Mouse (Mus musculus) testis, adult 2 months (tissue): ENCODE results near the gene Fosl1. TPM values are rescaled to one million over a fixed set of nuclear protein-coding genes. Genes with fewer than 3 reads are reported as not detected.

Experiments
- H3K27ac ChIP-seq: fragments of 200-500 bp; 2 replicates; pipeline ENCODE4 v1.5.1; 2012; ENCODE audit warnings: low read depth, low read length; ENCODE audit not compliant: control insufficient read depth, insufficient read depth
- H3K27me3 ChIP-seq: fragments of 200-500 bp; 2 replicates; pipeline ENCODE4 v1.6.1; 2012; ENCODE audit warnings: mild to moderate bottlenecking, low read length, moderate library complexity; ENCODE audit not compliant: control insufficient read depth, insufficient read depth
- H3K36me3 ChIP-seq: fragments of 200-500 bp; 2 replicates; pipeline ENCODE4 v1.6.1; 2012; ENCODE audit warnings: mild to moderate bottlenecking, low read length; ENCODE audit not compliant: control insufficient read depth, insufficient read depth
- H3K4me1 ChIP-seq: fragments of 200-500 bp; 2 replicates; pipeline ENCODE4 v1.6.1; 2012; ENCODE audit warnings: low read length; ENCODE audit not compliant: control insufficient read depth, insufficient read depth
- H3K4me3 ChIP-seq: fragments of 200-500 bp; 2 replicates; pipeline ENCODE4 v1.5.1; 2012; ENCODE audit warnings: low read depth, mild to moderate bottlenecking, low read length, moderate library complexity, mixed read lengths; ENCODE audit not compliant: control insufficient read depth
- CTCF ChIP-seq: fragments of 200-500 bp; IDR thresholded peaks from 2 replicates; pipeline ENCODE4 v1.5.1; 2012; ENCODE audit warnings: low read depth, mild to moderate bottlenecking, inconsistent platforms, low read length, moderate library complexity; ENCODE audit not compliant: control insufficient read depth, insufficient read depth, insufficient replicate concordance
- POLR2A ChIP-seq: fragments of 200-500 bp; IDR thresholded peaks from 2 replicates; pipeline ENCODE4 v1.6.1; 2012; ENCODE audit warnings: low read depth, mild to moderate bottlenecking, inconsistent platforms, low read length, moderate library complexity; ENCODE audit not compliant: control insufficient read depth
- polyA plus RNA-seq: library from polyadenylated mRNA; depleted of rRNA; stranded (reverse); fragments of >200 nt; gene quantifications from 2 replicates; pipeline ENCODE4 v1.2.3, GENCODE M21; 2012; rRNA removed

Fosl1 gene
- polyA plus RNA-seq, 1 experiment: 3.2 TPM

GRCm38 (mm10) chr19:5503687-5504086 lies 56.3 kb downstream of the Fosl1 start, which contains the start of gene 1700020D05Rik:
Gene 1700020D05Rik (minus strand): TSS chr19:5503787.
- Histone ChIP-seq H3K27me3 (no peaks in the 10 kb centered on the region), H3K4me3 (peak within 1 kb of the TSS; percentile 90), H3K36me3 (no peaks in the 10 kb centered on the region), H3K4me1 (peaks cover 15% of the 10 kb centered on the region), H3K27ac (peak within 1 kb of the TSS; percentile 75)
- TF ChIP-seq CTCF (no peak), POLR2A (no peak)

Other genes starting within 250 kb of the Fosl1 start
- 163 and 169 TPM in 2 replicates for gene Pacs1, start 174.4 kb upstream of the Fosl1 start, polyA plus RNA-seq
- 92.2 and 93.4 TPM in 2 replicates for gene Sf3b2, start 152.1 kb upstream of the Fosl1 start, polyA plus RNA-seq
- 2.2 and 2.4 TPM in 2 replicates for gene Gal3st3, start 149.2 kb upstream of the Fosl1 start, polyA plus RNA-seq
- 219 and 262 TPM in 2 replicates for gene Catsper1, start 111.8 kb upstream of the Fosl1 start, polyA plus RNA-seq
- gene Cst6, start 98.0 kb upstream of the Fosl1 start, polyA plus RNA-seq: 0.85 and 1.5 TPM in 2 replicates
- gene Eif1ad, start 80.8 kb upstream of the Fosl1 start, polyA plus RNA-seq: 24.5 and 26.9 TPM in 2 replicates
- 105 and 120 TPM in 2 replicates for gene Banf1, start 80.4 kb upstream of the Fosl1 start, polyA plus RNA-seq
- 27.4 and 32.8 TPM in 2 replicates for gene Sart1, start 58.8 kb upstream of the Fosl1 start, polyA plus RNA-seq
- 353 and 423 TPM in 2 replicates for gene Tsga10ip, start 45.0 kb upstream of the Fosl1 start, polyA plus RNA-seq
- 290 and 345 TPM in 2 replicates for gene Drap1, start 22.6 kb upstream of the Fosl1 start, polyA plus RNA-seq
- 82.3 and 88.1 TPM in 2 replicates for gene AI837181, start 22.4 kb upstream of the Fosl1 start, polyA plus RNA-seq
- gene Ccdc85b, start 10.3 kb downstream of the Fosl1 start, polyA plus RNA-seq: 0.65 and 0.89 TPM in 2 replicates
- 70.0 and 71.3 TPM in 2 replicates for gene Fibp, start 13.1 kb downstream of the Fosl1 start, polyA plus RNA-seq
- 0.14 TPM in 1 of 2 replicates, not detected in the other for gene Ctsw, start 21.0 kb downstream of the Fosl1 start, polyA plus RNA-seq
- gene Efemp2, start 26.4 kb downstream of the Fosl1 start, polyA plus RNA-seq: 17.3 and 17.6 TPM in 2 replicates
- gene Mus81, start 40.9 kb downstream of the Fosl1 start, polyA plus RNA-seq: 55.3 and 69.7 TPM in 2 replicates
- gene Cfl1, start 42.9 kb downstream of the Fosl1 start, polyA plus RNA-seq: 225 and 243 TPM in 2 replicates
- 289 and 311 TPM in 2 replicates for gene 1700020D05Rik, start 56.2 kb downstream of the Fosl1 start, polyA plus RNA-seq
- gene Snx32, start 63.0 kb downstream of the Fosl1 start, polyA plus RNA-seq: 11.0 and 12.7 TPM in 2 replicates
- 8.5 and 10.1 TPM in 2 replicates for gene Ovol1, start 113.1 kb downstream of the Fosl1 start, polyA plus RNA-seq
- 15.4 and 16.7 TPM in 2 replicates for gene Ap5b1, start 120.5 kb downstream of the Fosl1 start, polyA plus RNA-seq
- gene Rnaseh2c, start 154.3 kb downstream of the Fosl1 start, polyA plus RNA-seq: 27.3 and 36.7 TPM in 2 replicates
- 108 and 120 TPM in 2 replicates for gene Kat5, start 162.7 kb downstream of the Fosl1 start, polyA plus RNA-seq
- gene Rela, start 189.9 kb downstream of the Fosl1 start, polyA plus RNA-seq: 42.5 and 44.5 TPM in 2 replicates
- 5.5 and 9.4 TPM in 2 replicates for gene Sipa1, start 216.2 kb downstream of the Fosl1 start, polyA plus RNA-seq
- gene Map3k11, start 241.2 kb downstream of the Fosl1 start, polyA plus RNA-seq: 24.6 and 31.8 TPM in 2 replicates
- 63.4 and 67.4 TPM in 2 replicates for gene Pcnx3, start 241.4 kb downstream of the Fosl1 start, polyA plus RNA-seq